Mouse (Mus musculus): ENCODE measurements at regions not wholly inside any gene's neighbourhood (a gene's known extent, or its start where the extent isn't known, plus 50 kb on each side); places are given as distances from the start of the nearest gene placed in this dataset.
A peak's percentile ranks its signal among the peaks of the same experiment; 100 is the strongest.

DNA sequence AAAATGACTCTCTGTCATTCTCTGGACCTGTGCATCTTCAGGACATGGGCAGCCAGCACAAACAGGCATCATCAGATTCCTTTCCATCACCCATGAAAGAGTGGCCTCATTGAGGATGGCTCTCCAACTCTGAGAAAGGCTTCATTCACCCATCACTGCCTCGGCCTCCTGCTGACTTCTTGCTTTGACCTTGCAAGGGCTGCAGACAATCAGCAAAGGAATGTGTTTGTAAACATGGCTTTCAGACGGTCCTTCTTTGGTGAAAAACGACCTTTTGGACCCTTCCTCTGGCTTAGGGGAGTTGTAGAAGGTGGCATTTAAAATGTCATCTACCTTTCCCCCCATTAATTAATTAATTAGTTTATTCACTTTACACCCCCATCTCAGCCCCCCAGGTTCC, 134.3 kb downstream of the Moxd1 start:
- DNase-seq (ENCODE audit: low spot score): no peak

- no peak for DNase-seq (ENCODE audit: low spot score)
These were observed 138.1 kb downstream of the Moxd1 start for GRCm38 (mm10) chr10:24361424-24361823.

DNA sequence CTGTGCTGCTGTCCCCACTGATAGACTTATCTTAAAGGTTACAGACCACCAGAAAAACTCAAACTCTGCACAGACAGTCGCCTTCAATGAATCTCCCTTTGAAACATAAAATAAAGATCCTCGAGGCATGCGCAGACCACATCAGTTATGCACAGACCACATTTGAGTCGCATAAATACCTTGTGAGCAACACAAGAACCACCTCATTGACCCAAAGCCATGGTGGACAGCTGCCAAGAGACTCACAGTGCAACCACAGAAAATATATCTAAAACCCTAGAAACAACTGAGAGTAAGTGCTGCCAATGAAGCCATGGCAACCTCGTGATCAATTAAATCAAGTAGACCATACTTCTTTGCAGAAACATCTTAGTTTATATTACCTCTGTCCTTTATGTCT, 142.1 kb downstream of the Moxd1 start:
- no peak for DNase-seq (ENCODE audit: low spot score)

GRCm38 (mm10) chr10:24367010-24367409, 143.7 kb downstream of the Moxd1 start:
- no peak for DNase-seq (ENCODE audit: low spot score)

GRCm38 (mm10) chr10:24373957-24374356, 150.6 kb downstream of the Moxd1 start:
- no peak for DNase-seq (ENCODE audit: low spot score)

GRCm38 (mm10) chr10:24379291-24379690, 156.0 kb downstream of the Moxd1 start:
- no peak for DNase-seq (ENCODE audit: low spot score)

GRCm38 (mm10) chr10:24380478-24381273, 157.4 kb downstream of the Moxd1 start:
- DNase-seq (ENCODE audit: low spot score): no peak

DNA sequence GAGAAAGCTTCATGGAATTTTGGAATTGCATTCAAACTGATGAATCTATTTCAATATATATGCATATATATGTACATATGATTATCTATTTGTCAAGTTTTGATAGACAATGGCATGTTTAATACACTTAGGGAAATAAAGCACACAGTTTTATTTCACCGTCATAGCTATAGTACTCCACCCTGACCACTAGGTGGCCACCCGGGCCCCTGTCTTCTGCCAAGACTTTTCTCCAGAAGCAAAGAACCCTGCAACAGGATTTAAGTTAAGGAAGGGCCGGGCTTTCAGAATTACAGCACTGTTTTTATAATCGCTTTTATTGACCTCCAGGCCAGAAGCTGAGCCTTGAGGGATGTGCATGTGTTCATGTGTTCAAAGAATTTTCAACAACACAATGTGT, 158.6 kb downstream of the Moxd1 start:
- peak; percentile 15 for DNase-seq (ENCODE audit: low spot score)

- no peak for DNase-seq (ENCODE audit: low spot score)
These were observed 160.7 kb downstream of the Moxd1 start for GRCm38 (mm10) chr10:24384061-24384460.

DNA sequence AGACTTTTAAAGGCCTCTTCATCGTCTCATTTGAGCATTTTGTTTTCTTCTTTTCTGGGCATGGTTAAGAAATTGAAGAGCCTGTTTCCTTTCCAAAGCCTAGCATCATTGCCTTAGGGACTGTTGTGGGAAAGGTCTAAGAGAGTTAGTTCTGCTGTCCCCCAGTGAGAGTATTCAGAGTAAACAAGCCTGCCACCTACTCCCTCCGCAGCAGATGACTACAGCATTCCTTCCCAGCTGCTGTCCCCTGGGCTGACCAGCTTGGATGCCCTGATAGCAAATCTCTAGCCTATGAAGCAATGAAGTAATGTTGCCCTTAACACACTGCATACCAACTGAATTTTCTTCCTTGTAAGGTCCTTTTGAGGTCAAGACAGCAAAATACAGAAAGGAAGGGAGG, 164.9 kb downstream of the Moxd1 start:
- no peak for DNase-seq (ENCODE audit: low spot score)

DNA sequence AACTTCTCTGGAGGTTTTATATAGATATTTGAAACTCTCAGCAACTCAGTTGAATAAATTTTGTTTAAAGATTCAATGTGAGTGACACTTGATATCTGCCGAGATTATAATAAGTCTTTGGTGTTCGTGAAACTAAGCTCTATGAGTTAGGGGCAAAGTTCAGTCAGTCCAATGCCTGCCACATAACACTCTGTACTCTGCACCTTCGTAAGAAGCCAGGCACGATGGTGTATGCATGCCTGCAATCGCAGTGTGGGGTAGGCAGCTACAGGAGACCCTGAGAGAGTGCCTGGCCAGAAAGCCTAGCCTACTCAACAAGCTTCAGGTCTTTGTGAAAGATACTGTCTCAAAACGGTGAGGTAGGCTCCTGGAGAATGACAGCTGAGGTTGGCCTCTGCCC, 167.7 kb downstream of the Moxd1 start:
- no peak for DNase-seq (ENCODE audit: low spot score)

GRCm38 (mm10) chr10:24392066-24392465, 168.7 kb downstream of the Moxd1 start:
- no peak for DNase-seq (ENCODE audit: low spot score)

GRCm38 (mm10) chr10:24395999-24396784, 172.9 kb downstream of the Moxd1 start:
- no peak for DNase-seq (ENCODE audit: low spot score)

- no peak for DNase-seq (ENCODE audit: low spot score)
These were observed 173.8 kb downstream of the Moxd1 start for GRCm38 (mm10) chr10:24397125-24397524.

DNA sequence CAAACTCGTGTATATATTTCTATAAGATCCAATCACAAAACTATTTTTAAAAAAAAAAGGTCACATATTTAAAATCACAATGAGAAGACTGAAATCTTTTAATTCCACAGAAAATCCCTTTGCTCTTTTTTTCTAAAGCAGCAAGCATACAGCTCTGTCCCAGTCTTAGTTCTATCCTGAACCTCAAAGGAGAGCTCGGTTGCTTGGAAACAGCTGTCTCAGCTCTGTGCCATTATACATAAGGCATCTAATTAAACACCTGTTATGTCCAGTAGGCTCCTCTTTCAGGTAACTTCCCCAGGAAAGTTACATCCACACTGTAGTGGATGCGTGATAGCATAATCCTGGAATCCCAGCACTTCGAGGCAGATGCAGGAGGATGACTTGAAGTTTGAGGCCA, 181.5 kb downstream of the Moxd1 start:
- no peak for DNase-seq (ENCODE audit: low spot score)

DNA sequence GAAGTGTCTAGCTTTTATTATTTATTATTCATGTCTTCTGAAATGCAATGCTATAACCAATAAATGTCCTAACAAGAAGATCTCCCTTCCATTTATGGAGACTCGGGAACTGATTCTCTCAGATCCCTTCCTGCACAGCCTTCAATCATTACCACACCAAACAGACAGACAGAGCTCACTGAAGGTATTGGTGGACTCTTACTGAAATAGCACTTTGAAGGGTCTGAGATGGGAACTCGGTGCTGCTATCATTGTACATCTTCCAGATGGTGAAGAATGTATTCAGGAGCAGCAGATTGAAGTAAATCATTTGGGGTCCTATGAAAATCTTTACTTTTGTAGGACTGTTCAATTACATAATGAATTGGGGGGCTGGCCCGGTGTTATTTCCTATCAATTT, 183.6 kb downstream of the Moxd1 start:
- DNase-seq (ENCODE audit: low spot score): no peak

DNA sequence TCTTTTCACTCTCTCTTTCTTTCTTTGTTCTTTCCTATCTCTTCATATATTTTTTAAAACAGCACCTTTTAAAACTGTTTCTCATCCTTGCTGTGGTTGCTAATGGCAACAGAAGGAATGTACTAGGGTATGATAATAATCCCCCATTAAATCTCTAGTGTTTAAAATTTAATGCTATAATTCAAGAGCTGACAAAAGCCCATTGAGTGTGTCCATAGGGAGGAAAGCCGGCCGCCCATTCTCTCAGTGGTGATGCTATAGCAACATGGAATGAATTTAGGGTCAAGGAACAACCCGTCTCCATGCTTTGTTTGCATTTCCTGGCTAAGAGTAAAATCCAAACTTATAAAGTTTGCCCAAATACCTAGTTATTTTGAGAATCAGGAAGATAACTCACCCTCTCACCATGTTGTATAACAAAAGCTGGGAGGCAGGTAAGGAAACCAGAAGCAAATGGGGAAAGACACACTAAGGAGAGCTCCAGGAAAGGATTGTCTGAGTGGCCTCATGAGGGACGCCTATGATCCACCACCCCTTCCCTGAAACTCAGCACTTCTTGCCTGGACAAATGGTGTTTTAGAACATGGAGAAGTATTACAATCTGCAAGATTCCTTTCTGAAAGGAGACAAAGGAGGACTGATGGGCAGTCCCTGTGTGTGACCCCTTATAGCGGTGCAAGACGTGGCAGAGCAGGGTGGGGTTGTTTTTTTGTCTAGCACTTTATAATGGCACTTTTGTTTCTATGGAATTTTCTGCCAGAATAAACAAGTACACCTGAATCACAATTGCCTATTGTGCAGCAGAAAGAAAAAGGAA, 184.3 kb downstream of the Moxd1 start:
- no peak for DNase-seq (ENCODE audit: low spot score)

- no peak for DNase-seq (ENCODE audit: low spot score)
These were observed 185.3 kb upstream of the Ccn2 start for GRCm38 (mm10) chr10:24409976-24410375.

- DNase-seq (ENCODE audit: low spot score): no peak
These were observed 184.4 kb upstream of the Ccn2 start for GRCm38 (mm10) chr10:24410885-24411284.

DNA sequence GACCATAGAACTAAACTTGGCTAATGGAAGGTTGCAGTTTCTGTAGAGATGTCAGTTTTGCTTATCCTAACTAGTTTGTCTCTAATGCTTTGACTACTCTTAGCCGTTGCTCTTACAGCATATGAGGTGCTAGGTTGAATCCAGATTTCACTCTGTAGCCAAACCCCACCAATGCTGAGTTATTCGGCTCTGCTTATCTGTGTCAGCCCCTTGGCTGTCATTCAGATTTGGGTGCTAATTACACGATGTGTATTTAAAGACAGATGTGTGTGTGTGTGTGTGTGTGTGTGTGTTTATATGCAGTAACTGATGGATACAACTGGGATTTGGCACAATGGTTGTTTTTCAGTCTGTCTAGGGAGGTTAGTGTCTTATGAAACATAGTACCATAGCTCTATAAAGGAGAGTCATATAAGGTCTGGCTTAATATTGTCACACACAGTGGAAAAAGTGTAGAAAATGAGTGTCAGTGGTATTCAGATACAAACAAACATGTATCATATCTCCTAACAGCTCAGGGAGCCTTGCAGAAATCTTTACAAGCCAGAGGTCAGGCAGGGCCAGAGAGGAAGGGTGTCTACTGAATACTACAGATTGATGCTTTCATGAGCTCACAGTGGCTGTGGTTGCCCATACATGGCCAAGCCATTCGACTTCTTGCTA, 172.6 kb upstream of the Ccn2 start:
- DNase-seq (ENCODE audit: low spot score): no peak

DNA sequence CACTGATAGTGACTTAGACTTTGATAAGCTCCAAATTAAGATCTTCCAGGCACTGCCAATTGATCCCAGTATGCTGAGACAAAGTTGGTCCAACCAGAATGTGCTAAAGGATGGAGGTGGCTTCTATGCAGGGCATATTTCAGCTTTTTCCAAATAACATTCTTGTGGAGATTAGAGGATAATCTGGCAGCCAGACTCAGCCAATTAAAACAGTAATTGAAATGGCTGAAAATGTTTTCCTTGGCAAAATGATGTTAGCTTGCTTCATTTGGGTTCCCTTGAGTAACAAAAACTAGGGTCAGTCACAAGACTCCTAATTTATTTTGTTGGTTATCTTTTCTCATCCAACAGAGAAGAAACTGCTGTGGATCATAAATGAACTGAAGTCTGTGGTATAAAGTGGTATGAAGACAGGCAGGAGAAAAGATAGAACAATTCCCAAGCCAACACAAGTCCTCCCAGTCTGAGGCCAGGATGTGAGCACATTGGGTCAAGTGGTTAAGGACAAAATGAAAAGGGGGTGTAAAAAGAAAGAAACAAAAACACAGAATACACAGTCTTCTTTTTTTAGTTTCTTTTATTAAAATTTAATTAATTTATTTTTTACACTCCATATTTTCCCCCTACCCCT, 161.4 kb upstream of the Ccn2 start:
- DNase-seq (ENCODE audit: low spot score): no peak
